Mouse (Mus musculus) kidney, embryonic 14.5 days (tissue): ENCODE measurements around the gene Cyp46a1. TPM values are rescaled to one million over a fixed set of nuclear protein-coding genes. Genes with fewer than 3 reads are reported as not detected.

Experiments used
- ATAC-seq: fragments of 200-750 bp; cut with Nextera tagmentation; 2 replicates; pipeline ENCODE4 v1.8.0; 2017; ENCODE audit warnings: moderate number of reproducible peaks, mild to moderate bottlenecking, moderate TSS enrichment, moderate library complexity; ENCODE audit not compliant: low FRiP score, low TSS enrichment
- H3K27ac ChIP-seq: fragments of 300-500 bp; sonication (generic); 2 replicates; pipeline ENCODE4 v1.5.1; 2014; ENCODE audit warnings: low read depth, mild to moderate bottlenecking, low read length, moderate library complexity, mixed read lengths
- H3K27me3 ChIP-seq: fragments of 300-500 bp; sonication (generic); 2 replicates; pipeline ENCODE4 v1.6.1; 2014; ENCODE audit warnings: mild to moderate bottlenecking, low read length; ENCODE audit not compliant: control insufficient read depth, insufficient read depth
- H3K36me3 ChIP-seq: fragments of 300-500 bp; sonication (generic); 2 replicates; pipeline ENCODE4 v1.6.1; 2014; ENCODE audit warnings: low read length, mixed read lengths; ENCODE audit not compliant: control insufficient read depth, insufficient read depth
- H3K4me1 ChIP-seq: fragments of 300-500 bp; sonication (generic); 2 replicates; pipeline ENCODE4 v1.6.1; 2014; ENCODE audit warnings: low read length, mixed read lengths; ENCODE audit not compliant: control insufficient read depth, insufficient read depth
- H3K4me2 ChIP-seq: fragments of 300-500 bp; sonication (generic); replicated peaks from 2 replicates; pipeline ENCODE4 v1.6.1; 2014; ENCODE audit warnings: low read depth, mild to moderate bottlenecking, low read length
- H3K4me3 ChIP-seq: fragments of 300-500 bp; sonication (generic); 2 replicates; pipeline ENCODE4 v1.5.1; 2014; ENCODE audit warnings: mild to moderate bottlenecking, low read length
- H3K9ac ChIP-seq: fragments of 300-500 bp; sonication (generic); 2 replicates; pipeline ENCODE4 v1.6.1; 2014; ENCODE audit warnings: low read depth, mild to moderate bottlenecking, low read length, moderate library complexity
- H3K9me3 ChIP-seq: fragments of 300-500 bp; sonication (generic); 2 replicates; pipeline ENCODE4 v1.6.1; 2016; ENCODE audit warnings: low read length; ENCODE audit not compliant: control insufficient read depth
- WGBS: fragments of 180-500 bp; shearing (Covaris S2); extraction: QIAGEN DNeasy Blood & Tissue Kit; methylation state at CpG from one replicate; pipeline ENCODE4 v1.1.7; 2014; 5-methylcytosine and 5-hydroxymethylcytosine counted together
- polyA plus RNA-seq: library from polyadenylated mRNA; unstranded; fragments of >200 nt; fragmentation: Nextera tagmentation; extraction: Ambion mirVana; gene quantifications from 2 replicates; pipeline ENCODE4 v1.2.1, GENCODE M21; 2014

Cyp46a1 gene
- polyA plus RNA-seq, 1 experiment from 2014 or later = 4.7 TPM

- H3K9me3 ChIP-seq = no peaks in the 10 kb centered on the region
- WGBS = 2% methylated on average over 28 of the region's 32 CpGs
- H3K4me1 ChIP-seq = peaks cover 12% of the 10 kb centered on the region; the same call in 1 of the 2 replicates
- H3K27me3 ChIP-seq = peaks cover 15% of the 10 kb centered on the region
- H3K4me2 ChIP-seq = peak overlapping the region; percentile 83
- H3K36me3 ChIP-seq = no peaks in the 10 kb centered on the region
- no peak overlapping the region for H3K27ac ChIP-seq
- peak; percentile 24; the same call in 1 of the 2 replicates for ATAC-seq
- H3K4me3 ChIP-seq = peak overlapping the region; percentile 46
- peak overlapping the region; percentile 50 for H3K9ac ChIP-seq
Measured at GRCm38 (mm10) chr12:108334529-108334928, 348 bp downstream of the Cyp46a1 start.

- ATAC-seq = no peak
- WGBS = 10% methylated on average over 14 of the region's 14 CpGs
- Histone ChIP-seq H3K9ac (no peak overlapping the region), H3K4me2 (peak overlapping the region; percentile 6; the same call in 1 of the 2 replicates), H3K4me3 (no peak overlapping the region), H3K4me1 (peaks cover 7% of the 10 kb centered on the region; the same call in 1 of the 2 replicates), H3K27ac (no peak overlapping the region), H3K27me3 (peaks cover 4% of the 10 kb centered on the region), H3K9me3 (no peaks in the 10 kb centered on the region), H3K36me3 (no peaks in the 10 kb centered on the region)
Measured at GRCm38 (mm10) chr12:108338572-108339190, 4.5 kb downstream of the Cyp46a1 start.

- no peak for ATAC-seq
- 84% methylated on average over 8 of the region's 8 CpGs for WGBS
- Histone ChIP-seq H3K27ac (no peak overlapping the region), H3K9me3 (no peaks in the 10 kb centered on the region), H3K9ac (no peak overlapping the region), H3K4me2 (no peak overlapping the region), H3K27me3 (peaks cover 17% of the 10 kb centered on the region), H3K36me3 (no peaks in the 10 kb centered on the region), H3K4me1 (peaks cover 7% of the 10 kb centered on the region), H3K4me3 (no peak overlapping the region)
Measured at GRCm38 (mm10) chr12:108348151-108348550, 14.0 kb downstream of the Cyp46a1 start.

- Histone ChIP-seq H3K4me1 (peaks cover 7% of the 10 kb centered on the region), H3K9ac (no peak overlapping the region), H3K4me3 (no peak overlapping the region), H3K27ac (no peak overlapping the region), H3K9me3 (no peaks in the 10 kb centered on the region), H3K36me3 (no peaks in the 10 kb centered on the region), H3K27me3 (peaks cover 25% of the 10 kb centered on the region), H3K4me2 (no peak overlapping the region)
- ATAC-seq = no peak
- WGBS = 70% methylated on average over 5 of the region's 5 CpGs
Measured at GRCm38 (mm10) chr12:108349026-108349425, 14.8 kb downstream of the Cyp46a1 start.

GRCm38 (mm10) chr12:108350931-108351330 is 16.8 kb downstream of the Cyp46a1 start:
- peaks cover 28% of the 10 kb centered on the region for H3K27me3 ChIP-seq

GRCm38 (mm10) chr12:108352371-108353136 is 18.4 kb downstream of the Cyp46a1 start:
- Histone ChIP-seq H3K4me2 (peak overlapping the region; percentile 46), H3K27me3 (peaks cover 28% of the 10 kb centered on the region), H3K27ac (no peak overlapping the region), H3K9me3 (peaks cover 4% of the 10 kb centered on the region; the same call in 1 of the 2 replicates), H3K9ac (0 out of 2 replicates have a peak overlapping the region, but pooled peaks have one; percentile 31), H3K4me1 (peaks cover 7% of the 10 kb centered on the region), H3K36me3 (no peaks in the 10 kb centered on the region), H3K4me3 (peak overlapping the region; percentile 24)
- 9% methylated on average over 33 of the region's 35 CpGs for WGBS
- ATAC-seq = 0 out of 2 replicates have a peak, but pooled peaks have one; percentile 34

More at GRCm38 (mm10) chr12:108350931-108351330, 16.8 kb downstream of the Cyp46a1 start:
- Histone ChIP-seq H3K4me1 (peaks cover 7% of the 10 kb centered on the region), H3K27ac (no peak overlapping the region), H3K4me2 (no peak overlapping the region), H3K9ac (no peak overlapping the region), H3K36me3 (no peaks in the 10 kb centered on the region), H3K4me3 (no peak overlapping the region), H3K9me3 (peaks cover 2% of the 10 kb centered on the region; the same call in 1 of the 2 replicates)
- no peak for ATAC-seq
- WGBS = 68% methylated on average over 9 of the region's 10 CpGs

- no peak overlapping the region for H3K27ac ChIP-seq
- 58% methylated on average over 2 of the region's 2 CpGs for WGBS
- H3K4me2 ChIP-seq = no peak overlapping the region
- peaks cover 4% of the 10 kb centered on the region; the same call in 1 of the 2 replicates for H3K9me3 ChIP-seq
- H3K4me1 ChIP-seq = peaks cover 7% of the 10 kb centered on the region
- no peak for ATAC-seq
- H3K9ac ChIP-seq = no peak overlapping the region
- H3K36me3 ChIP-seq = no peaks in the 10 kb centered on the region
- H3K27me3 ChIP-seq = peaks cover 28% of the 10 kb centered on the region
- H3K4me3 ChIP-seq = no peak overlapping the region
Measured at GRCm38 (mm10) chr12:108354284-108354683, 20.1 kb downstream of the Cyp46a1 start.

GRCm38 (mm10) chr12:108355271-108355670 is 21.1 kb downstream of the Cyp46a1 start:
- 90% methylated on average over 1 of the region's 1 CpGs for WGBS
- peaks cover 28% of the 10 kb centered on the region for H3K27me3 ChIP-seq
- no peak overlapping the region for H3K27ac ChIP-seq
- no peaks in the 10 kb centered on the region for H3K36me3 ChIP-seq
- no peak overlapping the region for H3K4me2 ChIP-seq
- no peak for ATAC-seq
- peaks cover 7% of the 10 kb centered on the region for H3K4me1 ChIP-seq
- peaks cover 4% of the 10 kb centered on the region; the same call in 1 of the 2 replicates for H3K9me3 ChIP-seq
- H3K4me3 ChIP-seq = no peak overlapping the region
- H3K9ac ChIP-seq = no peak overlapping the region

GRCm38 (mm10) chr12:108355986-108356385 is 21.8 kb downstream of the Cyp46a1 start:
- no peak for ATAC-seq
- H3K4me1 ChIP-seq = peaks cover 7% of the 10 kb centered on the region
- H3K27me3 ChIP-seq = peaks cover 27% of the 10 kb centered on the region
- no peak overlapping the region for H3K9ac ChIP-seq
- no peaks in the 10 kb centered on the region for H3K36me3 ChIP-seq
- H3K27ac ChIP-seq = no peak overlapping the region
- no peak overlapping the region for H3K4me3 ChIP-seq
- no peak overlapping the region for H3K4me2 ChIP-seq
- peaks cover 4% of the 10 kb centered on the region; the same call in 1 of the 2 replicates for H3K9me3 ChIP-seq
